Mouse (Mus musculus): Measurements from ENCODE around the gene Chpf2.
"Not testable (repeated sequence)": the region's sequence is repeated elsewhere in the genome, so short reads cannot be mapped to it uniquely, and the experiment has no call there.

Gene Chpf2

DNA sequence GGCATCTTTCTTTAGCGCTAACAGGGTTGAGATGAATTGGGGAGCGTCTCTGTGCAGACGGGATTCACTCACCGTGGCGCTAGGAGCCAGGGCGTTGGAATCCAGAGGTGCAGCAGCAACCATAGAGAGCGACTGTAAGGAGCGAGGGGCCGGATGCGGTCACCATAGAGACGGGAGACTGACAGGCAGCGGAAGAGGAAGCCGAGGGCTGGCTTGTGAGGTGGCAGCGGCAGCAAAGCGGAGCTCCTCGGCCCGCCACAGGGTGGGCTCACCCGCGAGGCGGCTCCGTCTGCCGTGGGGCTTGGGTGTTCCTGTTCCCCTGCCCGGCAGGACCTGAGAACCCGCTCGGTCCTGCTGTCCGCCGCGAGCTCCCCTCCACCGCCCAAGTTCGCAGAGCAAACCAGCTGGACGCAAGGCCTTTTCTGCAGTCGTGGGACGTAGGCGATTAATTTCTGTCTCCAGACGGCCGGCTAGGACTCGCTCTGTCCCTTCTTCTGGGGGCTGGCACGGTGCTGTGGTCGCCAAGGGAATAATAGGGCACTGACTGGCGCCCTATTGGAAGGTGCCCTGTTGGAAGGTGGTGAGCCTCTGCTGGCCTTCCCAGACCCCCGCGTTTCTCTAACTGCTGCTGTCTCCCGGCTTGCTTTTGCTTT lies at the start of gene Chpf2:
TSS of gene Chpf2 (plus strand) at position 195 of the 653 bp plus-strand sequence.
- DNase-seq, result peak; percentile 76 to 82

- DNase-seq, result no peak
Measured at GRCm38 (mm10) chr5:24537618-24538017, 48.9 kb upstream of the Chpf2 start.

DNA sequence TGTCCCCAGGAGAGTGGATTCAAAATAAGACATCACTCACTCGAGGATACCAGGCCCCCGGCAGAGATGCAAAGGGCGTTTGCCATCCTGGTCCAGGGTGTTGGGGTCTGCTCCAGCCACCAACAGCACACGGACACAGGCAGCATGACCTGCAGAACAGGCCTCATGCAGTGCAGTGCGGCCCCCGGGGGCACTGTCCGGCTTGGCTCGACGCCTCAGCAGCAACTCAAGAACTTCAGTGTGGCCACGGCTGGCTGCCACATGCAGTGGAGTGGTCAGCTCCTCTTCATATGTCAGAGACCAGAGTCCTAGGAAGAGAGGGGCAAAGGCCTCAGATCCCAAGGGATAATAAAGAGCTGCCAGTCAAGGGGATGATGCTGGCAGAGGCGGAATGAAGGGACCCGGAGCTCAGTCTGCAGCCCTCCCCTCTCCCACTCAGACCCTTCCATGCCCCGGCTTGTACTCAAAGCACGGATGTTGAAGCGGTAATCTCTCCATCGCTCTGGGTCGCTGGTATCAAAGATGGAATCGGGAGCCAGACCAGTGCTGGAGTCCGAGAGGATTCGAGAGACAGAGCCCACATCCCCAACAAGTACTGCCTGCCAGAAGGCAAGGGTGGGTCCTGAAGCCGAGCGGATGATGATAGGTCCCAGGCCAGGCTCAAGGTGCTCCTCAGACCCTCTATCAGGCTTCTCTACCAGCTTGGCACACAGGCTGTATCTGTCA lies 46.8 kb upstream of the Chpf2 start:
- no peak for DNase-seq

- no peak for DNase-seq
Measured at GRCm38 (mm10) chr5:24540387-24541143, 46.0 kb upstream of the Chpf2 start, which contains the start of gene Asb10. Gene Asb10, minus strand, starts transcription at chr5:24540978.

GRCm38 (mm10) chr5:24541144-24541569 lies 45.4 kb upstream of the Chpf2 start:
- DNase-seq, result no peak

DNA sequence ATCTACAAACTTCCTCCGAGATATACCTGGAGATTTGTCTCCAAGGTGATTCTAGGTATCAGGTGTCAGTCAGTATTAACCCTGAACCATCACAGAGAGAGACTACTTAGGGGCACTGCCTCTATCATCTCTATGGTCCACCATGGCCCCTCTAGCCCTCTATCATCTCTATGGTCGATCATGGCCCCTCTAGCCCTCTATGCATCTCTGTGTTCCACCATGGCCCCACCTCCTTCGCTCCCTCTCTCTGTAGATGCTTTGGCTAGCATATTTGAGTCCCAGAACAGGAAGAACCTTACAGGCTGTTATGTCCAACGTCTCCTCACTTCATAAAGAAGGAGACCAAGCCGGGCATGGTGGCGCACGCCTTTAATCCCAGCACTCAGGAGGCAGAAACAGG lies 43.9 kb upstream of the Chpf2 start:
- DNase-seq, result no peak

- no peak for DNase-seq
Measured at GRCm38 (mm10) chr5:24550598-24551316, 35.8 kb upstream of the Chpf2 start.

GRCm38 (mm10) chr5:24551317-24551688 lies 35.2 kb upstream of the Chpf2 start:
- DNase-seq, result no peak

DNA sequence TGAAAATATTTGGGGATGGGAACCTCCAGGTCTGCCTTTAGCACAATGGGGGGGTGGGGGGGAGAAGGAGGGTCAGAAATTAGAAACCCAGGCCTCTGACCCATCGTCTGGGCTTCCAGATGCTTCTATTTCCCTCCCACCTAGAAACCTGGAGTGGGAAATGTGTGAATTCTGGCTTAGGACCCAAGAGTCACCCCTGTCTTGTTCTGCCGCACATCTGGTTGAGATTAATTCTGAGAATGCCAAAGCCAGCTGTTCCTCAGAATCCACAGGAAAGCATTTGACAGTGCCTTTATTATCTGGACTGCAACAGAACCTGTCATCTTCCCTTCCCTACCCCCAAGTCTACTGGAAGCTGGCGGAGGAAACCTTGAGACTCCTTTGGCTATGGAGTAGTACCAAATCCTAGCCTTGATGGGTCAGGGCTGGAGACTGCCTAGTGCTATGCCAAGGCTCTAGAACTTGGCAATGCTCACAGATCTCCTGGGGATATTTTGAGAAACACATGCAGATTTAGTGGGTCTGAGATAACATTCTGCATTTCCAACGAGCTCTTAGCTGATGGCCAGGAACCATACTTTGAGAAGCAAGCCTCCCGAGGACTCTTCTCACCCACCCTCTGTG lies 32.8 kb upstream of the Chpf2 start:
- no peak for DNase-seq

DNA sequence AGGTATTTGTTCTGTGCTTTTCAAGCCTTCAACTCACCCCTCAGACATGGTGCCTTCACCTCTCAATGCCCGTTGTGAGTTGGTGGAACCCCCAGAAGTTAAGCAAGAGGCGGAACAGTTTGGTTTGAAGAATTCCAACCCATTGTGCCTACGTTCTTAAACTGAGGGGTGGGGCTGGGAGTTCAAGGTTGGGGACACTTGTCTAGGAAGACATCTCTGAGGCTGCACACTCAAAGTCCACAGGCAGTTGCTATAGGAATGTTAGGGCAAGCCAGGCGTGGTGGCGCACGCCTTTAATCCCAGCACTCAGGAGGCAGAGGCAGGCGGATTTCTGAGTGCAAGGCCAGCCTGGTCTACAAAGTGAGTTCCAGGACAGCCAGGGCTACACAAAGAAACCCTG lies 31.2 kb upstream of the Chpf2 start:
- DNase-seq, result not testable (repeated sequence)

- no peak for DNase-seq
Measured at GRCm38 (mm10) chr5:24556709-24557108, 29.8 kb upstream of the Chpf2 start, which contains the start of gene 4931409K22Rik. Gene 4931409K22Rik, minus strand, starts transcription at chr5:24556809.

DNA sequence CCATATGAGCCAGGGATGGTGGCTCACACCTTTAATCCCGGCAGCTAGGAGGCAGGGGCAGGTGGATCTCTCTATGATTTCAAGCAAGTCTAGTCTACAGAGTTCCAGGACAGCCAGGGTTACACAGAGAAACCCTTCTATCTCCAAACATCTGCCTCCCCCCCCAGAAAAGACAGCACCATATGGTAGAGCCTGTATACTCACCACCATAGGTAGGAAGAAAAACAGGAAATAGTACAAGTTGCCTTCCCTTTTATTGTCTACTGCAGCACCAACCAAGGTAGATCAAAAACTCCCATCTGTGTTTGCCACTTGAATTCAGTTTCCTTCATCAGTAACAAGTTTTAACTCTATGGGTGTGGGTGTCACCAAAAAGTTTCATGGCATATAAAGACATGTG lies 10.6 kb upstream of the Chpf2 start:
- no peak for DNase-seq

DNA sequence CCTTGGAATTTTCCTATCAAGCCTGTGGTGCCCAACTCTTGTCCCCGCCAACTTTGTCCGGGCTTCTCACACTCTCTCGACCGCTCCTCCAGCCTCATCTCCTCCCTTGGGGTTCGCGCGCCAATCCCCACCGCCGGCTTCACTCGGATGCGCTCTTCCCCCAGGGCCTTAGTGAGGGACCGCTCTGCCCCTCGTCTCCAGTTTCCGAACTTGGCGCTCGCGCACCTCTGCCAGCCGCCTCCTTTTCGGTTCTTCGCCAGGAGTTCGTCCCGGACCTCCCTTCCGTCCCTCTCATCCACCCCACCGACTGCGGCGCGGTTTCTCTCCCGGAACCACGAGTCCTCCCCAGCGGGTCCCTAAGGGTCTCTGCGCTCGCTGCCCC lies 9.7 kb upstream of the Chpf2 start:
- no peak for DNase-seq

DNA sequence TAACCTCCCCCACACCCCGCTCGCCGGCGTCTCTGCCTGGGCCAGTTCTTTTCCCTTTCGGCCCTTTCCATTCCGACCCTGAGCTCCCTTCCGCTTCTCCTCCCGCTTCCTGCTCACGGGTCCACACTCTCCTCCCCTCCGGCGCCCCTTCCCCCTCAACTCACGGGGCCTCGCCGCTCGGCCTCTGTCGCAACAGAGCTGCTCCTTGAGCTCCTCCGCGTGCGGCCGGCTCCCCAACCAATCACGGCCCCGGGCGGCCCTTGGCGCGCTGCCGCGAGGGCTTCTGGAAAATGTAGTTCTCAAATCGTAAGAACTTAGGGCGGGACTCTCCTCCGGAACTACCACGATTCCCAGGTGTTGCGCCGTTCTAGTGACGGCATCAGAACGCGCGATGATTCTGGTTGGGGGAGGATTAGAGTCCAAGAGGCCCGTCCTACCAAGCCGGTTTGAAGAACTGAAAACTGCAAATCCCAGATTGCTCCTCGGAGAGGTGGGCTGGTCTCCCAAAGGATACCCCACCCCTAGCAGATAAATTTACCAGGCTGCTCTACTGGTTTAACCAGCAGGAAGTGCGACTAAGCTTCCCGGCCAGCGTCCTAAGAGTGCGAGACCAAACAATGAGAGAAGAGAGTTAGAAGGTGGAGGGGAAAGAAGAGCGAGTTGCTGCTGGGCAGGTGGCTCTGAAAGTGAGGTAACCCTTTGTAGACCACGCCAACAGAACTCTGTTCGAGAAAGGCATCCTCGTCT lies 9.2 kb upstream of the Chpf2 start, which contains the start of gene Abcf2:
TSS of gene Abcf2 (minus strand) at position 285 of the 747 bp plus-strand sequence.
- DNase-seq, result peak; percentile 100

GRCm38 (mm10) chr5:24578109-24578963 lies 8.2 kb upstream of the Chpf2 start:
- no peak for DNase-seq

DNA sequence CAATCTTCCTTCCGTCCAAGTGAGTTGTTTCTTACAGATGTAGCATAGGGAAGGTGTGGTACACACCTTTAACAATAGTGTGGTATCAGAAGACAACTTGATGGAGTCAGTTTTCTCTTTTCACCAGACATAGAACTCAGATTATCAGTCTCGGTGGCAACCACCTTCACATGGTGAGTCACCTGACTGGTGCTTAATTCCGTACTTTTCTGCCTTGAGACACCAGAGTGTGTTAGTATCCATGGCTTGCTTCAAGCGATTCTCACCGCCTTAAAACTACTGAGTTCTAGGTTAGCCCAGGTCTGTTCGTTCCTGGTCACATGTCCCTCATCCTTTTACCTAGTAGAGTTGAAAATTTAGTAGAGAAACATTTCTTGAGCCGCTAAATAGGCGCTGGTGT lies 435 bp upstream of the Chpf2 start:
- DNase-seq, result no peak

DNA sequence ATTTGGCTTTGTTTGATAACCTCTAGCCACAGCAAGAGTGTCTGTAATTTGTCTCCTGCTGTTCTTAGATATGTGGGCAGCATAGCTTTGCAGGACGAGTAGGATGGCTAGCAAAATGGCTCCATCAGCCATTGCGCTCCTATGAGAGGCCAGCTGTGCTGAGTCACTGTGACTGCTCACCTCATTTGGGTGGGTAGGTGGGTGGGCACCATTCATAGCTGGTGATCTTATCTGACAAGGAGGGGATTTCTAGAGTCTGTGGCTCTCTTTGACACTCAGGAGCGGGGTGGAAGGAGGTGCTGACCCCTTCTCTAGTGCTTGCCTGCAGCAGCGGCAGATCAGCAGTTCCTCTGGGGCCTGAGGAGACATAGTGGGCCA lies 648 bp downstream of the Chpf2 start:
- no peak for DNase-seq

DNA sequence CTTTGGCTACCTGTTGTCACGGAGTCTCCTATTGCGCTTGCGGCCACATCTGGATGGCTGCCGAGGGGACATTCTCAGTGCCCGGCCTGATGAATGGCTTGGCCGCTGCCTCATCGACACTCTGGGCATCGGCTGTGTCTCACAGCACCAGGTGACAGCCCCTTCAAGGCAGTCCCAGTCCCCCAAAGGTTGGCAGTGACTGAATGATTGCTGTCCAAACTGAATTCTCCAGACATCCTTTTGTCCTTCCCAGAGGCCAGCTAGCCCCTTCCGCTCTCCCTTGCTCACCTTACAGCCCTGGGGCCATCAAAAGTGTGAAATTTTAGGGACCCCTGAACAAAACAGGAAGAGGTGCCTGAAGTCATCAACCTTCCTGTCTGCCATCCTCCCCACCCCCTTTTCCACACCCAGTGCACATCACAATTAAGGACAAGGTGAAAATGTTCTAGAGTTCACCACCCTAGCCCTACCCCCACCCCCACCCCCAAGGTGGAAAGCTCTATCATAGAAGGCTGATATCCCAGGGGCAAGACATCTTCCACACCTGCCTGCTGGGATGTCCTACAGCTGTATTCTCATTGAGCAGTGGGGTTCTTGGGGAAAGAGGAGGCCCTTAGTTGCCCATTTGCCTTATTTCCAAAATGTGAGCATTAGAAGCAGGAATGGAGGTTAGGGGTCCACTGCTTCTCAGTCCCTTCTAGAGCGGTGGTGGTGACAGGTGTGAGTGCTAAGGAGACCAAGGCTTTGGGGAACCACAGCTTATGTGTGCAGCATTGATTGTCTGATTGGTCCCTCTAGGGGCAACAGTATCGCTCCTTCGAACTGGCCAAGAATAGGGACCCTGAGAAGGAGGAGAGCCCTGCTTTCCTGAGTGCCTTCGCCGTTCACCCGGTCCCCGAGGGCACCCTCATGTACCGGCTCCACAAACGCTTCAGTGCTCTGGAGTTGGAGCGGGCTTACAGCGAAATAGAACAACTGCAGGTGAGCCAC lies 3.3 kb downstream of the Chpf2 start:
- DNase-seq, result no peak

- no peak for DNase-seq
Measured at GRCm38 (mm10) chr5:24591268-24591721, 4.8 kb downstream of the Chpf2 start.

Data from cerebellum, adult 18-20 months (tissue).